Mouse (Mus musculus): ENCODE measurements around the gene Dnajc16.

Gene Dnajc16

DNA sequence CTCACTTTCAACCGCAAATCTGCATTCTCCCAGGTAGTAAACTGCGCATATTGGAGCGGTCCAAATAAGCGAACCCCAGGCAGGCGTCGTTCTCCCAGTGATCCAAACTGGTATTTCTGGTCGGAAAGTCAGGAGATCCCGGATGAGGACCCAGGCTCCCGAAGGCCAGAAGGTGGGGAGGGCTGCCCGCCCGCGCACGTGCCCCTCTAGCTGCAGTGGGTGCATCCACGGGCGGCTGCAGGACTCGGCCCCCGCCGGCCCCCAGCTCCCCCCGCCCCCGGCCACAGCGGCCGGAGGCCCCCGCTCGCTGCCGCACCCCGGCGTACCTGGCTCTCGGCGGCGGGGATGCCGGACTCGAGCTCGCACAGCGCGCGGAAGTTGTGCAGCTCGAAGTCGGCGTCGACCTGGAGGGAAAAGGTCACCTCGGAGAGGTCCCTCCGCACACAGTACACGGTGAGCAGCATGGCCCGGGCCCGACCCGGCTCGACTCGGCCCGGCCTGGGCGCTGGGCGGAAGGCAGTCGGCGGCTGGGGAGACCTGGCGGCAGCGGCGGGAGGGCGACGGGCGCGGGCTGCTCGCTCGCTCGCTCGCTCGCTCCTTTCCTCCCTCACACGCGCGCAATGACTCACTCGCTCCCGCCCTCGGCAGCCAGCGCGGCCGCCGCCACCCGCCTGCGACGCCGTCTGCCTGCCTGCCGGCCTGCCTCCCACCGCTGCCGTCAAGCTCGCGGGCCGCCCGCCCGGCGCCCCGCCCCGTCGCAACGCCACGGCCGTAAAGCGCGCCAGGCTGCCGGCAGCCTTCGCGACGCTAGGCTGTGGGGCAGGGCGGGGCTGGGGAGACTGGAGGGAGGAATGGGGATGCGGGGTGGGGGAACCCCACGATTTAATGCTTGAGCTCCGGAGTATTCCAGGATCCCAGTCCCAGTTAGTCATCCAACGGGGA lies 67.7 kb downstream of the Dnajc16 start, which contains the start of gene Ddi2:
Ddi2 (minus strand) TSS at position 689 of the 942 bp plus-strand sequence.
- DNase-seq, result peak; percentile 90

DNA sequence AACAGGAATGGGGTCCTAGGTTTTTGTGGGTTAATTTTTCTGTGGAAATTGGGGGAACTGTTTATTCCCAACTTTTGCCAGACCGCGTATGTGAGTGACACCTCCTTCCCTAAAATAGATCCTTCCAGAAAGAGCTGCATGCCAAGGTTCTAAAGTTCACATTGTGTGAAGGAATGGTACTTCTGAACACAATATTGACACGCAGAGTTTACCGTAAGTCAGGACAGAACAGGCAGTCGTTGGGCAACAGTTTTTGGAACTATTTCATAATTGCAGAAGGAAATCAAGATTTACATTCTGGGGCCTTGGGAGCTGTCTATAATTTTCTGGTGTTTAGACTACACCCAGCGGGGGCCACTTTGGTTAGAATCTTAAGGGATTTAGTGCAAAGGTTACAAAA lies 68.8 kb downstream of the Dnajc16 start:
- DNase-seq, result no peak

DNA sequence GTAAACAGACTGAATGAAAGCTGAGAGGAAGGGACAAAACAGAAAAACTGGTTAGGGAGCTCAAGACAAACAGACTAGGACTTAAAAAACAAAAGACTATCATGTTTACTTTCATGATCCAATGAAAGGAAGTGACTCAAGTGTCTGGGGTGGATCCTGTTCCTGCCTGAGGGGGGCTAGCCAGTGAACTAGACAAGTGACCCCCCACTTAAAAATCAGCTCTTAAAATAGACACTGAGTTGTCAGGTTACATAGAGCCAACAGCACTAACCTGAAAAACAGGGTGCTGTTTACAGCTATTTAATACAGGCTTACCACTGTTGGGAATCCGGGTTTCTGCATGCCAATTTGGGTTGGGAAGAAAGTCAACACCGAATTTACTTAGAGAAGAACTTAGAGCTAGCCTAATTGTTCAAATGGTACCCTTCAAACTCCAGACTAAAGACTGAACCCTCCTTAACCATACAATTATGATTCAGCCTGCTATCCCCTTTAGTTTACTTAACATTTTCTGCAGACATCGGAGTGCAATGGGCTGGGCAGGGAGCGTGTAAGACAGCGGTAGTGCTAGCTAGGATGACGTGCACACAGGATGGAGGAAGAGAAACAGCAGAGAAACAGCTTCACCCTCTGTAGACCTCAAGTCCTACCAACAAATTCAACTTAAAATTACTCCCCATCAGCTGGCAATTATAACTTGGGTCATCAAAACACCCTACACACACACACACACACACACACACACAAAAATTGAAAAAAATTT lies 69.8 kb downstream of the Dnajc16 start:
- no peak for DNase-seq

DNA sequence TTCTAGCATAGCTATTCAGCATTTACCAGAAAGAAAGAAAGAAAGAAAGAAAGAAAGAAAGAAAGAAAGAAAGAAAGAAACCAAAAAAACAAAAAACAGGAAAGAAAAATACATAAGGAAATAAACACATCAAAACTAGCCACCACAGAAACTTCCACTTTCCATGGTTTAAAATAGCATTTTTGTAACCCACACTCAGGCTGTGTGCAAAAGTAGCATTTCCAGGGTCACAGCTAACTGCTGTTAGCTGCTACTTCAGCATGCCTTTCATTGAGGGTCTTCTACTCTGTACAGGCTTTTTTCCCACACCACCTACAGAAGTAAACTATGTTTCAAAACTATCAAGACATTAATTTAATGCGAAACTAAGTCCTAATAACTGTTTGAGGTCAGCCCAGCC lies 71.4 kb downstream of the Dnajc16 start:
- DNase-seq, result no peak

DNA sequence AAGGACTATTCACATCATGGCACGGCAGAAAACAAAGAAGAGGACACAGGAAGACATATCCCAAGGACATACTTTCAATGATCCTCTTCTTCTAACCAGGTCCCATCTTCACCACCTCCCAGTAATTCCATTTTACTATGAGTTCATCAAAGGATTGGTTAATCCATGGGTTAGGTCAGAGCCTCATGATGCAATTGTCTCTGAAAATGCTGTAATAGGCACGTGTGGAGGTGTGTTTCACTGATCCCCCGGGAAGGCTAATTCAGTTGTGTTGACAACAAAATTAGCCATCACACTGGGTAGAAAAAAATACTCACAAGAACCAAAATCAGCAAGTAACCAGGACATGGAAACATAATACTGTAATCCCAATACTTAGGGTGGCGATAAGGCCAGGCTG lies 73.1 kb downstream of the Dnajc16 start:
- no peak for DNase-seq

DNA sequence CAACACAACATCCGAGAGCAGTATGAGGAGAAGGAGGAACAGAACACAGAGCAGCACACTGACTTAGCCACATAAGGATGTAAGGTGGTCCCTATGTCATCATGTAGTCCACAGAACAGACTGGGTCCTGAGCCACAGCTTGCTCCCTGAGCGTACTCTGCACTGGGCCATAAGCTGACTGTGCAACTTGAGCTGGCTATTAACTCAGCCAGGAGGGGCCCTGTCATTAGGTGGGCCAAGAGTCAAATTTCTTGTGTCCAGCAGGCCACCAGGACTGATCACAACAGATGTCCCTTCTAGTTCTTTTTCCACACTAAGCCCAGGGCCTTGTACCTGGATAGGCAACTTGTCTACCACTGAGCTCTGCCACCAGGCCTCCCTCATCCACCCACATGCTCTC lies 75.7 kb downstream of the Dnajc16 start:
- no peak for DNase-seq

DNA sequence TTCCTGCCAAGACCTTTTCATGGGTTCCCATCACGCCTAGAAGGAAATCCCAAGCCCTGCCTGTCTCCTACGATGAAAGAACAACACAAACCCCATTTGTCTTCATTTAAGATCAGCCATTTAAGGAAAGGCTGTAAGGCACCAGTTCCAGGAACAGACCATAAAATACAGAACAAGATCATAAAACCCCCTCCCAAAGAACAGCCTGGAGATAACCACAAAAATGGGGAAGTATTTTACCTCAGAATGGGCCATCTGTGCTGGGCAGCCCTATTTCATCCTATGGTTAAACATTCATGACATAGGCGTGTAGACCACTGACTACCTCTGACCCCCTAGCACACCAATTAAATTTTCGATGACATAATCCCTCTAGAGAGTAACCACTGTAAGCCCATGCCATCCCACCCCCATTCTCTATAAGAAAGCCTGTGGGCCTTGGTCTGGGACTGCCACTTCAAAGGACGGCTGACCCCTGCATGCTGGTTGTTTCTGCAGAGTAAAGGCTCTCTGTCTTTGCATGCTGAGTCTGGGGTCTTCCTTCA lies 77.1 kb downstream of the Dnajc16 start:
- no peak for DNase-seq

DNA sequence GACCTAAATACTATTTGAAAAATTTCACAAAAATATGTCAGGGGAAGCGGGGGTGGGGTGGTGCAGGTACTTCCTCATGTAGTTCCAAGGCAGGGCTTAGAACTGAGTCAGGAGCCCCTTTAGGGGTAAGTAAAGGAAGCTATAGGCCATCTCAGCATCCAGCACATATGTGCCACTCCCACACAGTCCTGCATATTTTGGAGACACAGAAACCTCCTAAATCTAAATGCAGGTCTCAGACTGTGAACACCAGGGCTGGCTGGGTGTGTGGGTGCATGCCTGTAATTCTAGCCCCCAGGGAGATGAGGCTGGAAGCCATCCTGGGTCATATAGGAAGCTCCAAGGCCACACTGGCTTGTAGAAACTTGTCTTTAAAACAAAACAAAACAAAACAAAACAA lies 79.5 kb downstream of the Dnajc16 start:
- no peak for DNase-seq
